Mouse (Mus musculus): ENCODE measurements at regions not wholly inside any gene's neighbourhood (a gene's known extent, or its start where the extent isn't known, plus 50 kb on each side); places are given as distances from the start of the nearest gene placed in this dataset.

DNA sequence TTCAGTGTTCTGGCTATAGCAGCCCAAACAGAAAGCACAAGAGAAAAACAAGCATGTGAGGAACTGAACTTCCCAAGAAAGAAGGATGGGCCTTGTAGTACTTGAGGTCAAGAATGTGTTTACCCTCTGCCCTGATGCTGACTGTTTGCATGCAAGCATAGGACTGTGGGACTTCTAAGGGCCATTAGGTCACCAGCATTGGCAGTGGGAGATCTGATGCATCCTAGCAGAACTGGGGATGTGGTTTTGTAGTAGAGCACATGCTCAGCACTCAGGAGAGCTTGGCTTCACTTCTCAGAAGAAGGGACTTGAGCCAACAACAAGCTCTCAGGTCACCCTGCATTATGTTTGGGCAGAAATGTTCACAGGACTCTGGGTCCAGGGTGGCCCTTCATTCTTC lies 178.3 kb upstream of the Tle1 start:
- ATAC-seq (replicated peaks; ENCODE audit: low read depth, poor library complexity, severe bottlenecking) = no peak

DNA sequence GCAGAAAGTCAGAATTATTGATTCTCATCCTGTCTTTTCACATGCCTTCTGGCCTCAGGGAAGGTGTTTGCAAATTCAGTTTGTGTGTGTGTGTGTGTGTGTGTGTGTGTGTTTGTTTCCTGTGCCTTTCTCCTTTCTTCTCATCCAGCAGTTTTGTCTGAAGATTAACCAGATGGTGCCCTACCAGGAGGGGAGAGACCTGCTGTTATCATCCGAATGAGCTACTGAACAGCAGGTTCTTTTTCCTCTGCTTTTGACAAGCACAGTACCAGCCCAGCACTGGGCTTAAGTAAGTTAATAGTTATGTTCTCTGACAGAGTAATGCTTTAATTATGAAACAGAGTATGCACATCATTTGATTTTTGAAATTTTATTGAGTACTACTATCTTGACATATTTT lies 176.8 kb upstream of the Tle1 start:
- ATAC-seq (replicated peaks; ENCODE audit: low read depth, poor library complexity, severe bottlenecking) = no peak

DNA sequence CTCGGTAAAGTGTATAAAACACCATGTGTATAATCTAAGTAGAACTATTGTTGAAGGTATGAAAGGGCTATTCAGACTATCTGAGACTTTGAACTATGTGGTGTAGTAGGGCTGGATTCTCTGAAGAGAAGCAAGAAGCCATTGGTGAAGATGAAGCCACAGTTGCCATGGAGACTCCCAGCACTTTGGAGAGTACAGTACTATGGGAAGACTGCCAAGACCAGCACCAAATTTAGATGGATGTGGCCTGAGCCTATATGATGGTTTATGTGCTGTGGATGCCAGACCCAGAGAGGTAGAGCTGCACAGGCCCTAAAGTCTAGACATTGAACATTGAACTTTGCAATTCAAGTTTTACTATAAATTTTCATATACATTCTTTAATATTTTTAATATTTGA lies 151.3 kb upstream of the Tle1 start:
- no peak for ATAC-seq (replicated peaks; ENCODE audit: low read depth, poor library complexity, severe bottlenecking)

DNA sequence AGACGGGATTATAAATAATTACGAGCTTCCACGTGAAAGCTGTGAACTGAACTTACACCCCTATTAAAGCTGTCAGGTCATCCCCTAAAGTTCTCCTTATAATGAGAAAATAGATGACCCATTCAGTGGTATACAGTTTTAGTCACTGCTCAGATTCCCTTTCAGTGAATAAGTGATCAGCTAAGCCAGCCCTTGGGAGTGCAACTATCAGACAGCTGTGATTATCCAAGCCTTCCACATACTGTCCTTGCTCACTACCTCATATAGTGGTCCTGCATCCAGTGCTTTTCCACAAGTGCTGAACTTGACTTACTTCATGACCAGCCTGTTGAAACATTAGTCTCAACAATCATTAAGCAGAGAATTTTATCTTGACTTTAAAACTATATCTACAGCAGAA lies 131.2 kb upstream of the Tle1 start:
- no peak for ATAC-seq (replicated peaks; ENCODE audit: low read depth, poor library complexity, severe bottlenecking)

DNA sequence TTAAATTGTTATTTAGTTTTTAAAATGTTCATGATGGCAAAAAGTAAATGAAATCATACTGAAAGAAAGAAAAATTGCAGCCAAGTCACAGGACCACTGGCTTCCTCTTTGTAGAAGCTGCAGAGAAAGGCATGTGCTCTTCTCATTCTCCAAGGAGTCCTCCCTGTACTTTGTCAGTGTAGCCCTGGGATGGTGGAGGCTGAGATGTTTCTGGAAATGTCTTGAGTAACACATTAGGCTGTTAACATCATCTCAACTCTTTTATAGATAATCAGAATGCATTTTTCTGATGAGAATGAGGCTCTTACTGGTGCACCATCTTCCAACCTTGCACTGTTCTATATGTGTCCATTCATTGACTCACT lies 128.3 kb upstream of the Tle1 start:
- ATAC-seq (replicated peaks; ENCODE audit: low read depth, poor library complexity, severe bottlenecking) = no peak

DNA sequence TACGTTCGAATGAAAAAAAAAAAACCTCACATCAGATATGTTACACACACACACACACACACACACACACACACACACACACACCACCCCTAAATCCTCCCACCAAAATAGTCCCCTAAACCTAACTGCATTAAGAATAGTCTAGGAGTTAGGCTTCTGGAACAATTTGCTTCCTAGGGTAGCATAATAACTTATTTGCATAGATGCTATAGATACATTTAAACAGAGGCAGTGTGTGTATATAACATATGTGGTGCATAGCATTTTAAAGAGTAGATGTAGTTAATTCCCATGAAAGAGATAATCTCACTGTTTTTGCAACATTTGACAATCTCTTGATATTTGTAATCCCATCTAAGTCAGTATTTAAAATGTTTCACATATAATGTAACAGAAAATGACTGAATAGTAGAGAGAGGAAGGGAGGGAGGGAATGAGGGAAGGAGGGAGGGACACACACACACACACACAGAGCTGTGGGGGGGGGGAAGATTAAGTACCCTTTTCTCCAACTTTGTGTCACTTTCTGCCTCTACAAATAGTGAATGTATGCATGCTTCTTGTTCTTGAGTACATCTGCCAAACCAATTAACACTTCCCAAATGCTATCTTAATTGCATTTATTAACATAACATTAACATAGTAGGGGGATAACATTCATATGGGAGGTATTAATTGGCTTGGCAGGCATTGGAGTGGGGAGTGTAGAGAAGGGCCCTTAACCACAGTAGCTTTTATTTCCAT lies 127.7 kb upstream of the Tle1 start:
- no peak for ATAC-seq (replicated peaks; ENCODE audit: low read depth, poor library complexity, severe bottlenecking)

DNA sequence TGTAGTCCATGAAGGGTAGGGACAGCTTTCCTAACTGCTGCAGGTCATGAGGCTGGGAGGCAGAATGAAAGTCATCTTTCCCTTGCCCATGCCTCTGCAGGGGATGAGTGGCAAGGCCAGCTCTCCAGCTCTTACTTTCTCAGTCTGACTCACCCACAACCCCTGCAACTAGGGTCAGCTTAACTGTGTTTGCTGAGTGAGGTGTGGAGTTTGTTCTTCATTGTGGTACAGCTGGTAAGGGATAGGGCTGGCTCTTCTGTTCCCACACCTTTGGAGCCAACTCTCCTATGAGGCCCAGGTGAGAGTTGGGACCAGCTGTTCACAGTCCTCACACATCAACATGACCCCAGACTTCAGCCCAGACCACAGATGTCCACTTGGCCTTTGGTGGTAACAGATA lies 124.2 kb upstream of the Tle1 start:
- ATAC-seq (replicated peaks; ENCODE audit: low read depth, poor library complexity, severe bottlenecking) = no peak

DNA sequence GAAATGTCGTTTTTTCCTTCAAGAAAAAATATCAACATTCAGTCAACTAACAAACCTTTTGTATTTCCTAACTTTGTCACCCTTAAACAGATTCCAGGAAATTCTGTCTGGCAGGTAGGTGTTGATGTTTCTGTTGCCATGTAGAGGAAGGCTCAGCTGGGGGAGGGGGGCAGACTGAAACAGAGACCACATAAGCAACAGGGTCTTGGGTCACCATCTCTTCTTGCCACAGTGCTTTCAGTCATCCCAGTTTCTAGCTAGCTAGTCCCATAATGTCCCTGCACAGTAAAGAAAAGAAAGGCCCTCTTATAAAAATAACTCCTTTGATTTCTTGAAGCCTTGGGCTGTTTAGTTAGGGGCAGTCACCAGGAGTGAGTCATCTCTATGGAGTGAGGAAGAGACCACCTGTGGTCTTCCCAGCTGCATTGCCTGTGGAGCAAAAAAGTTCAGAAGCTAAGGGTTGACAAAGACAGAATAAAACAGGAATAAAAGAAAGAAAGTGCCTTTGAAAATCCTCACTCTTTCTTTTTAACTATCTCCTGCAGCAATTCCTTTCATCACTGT lies 84.5 kb upstream of the Tle1 start:
- no peak for ATAC-seq (replicated peaks; ENCODE audit: low read depth, poor library complexity, severe bottlenecking)

DNA sequence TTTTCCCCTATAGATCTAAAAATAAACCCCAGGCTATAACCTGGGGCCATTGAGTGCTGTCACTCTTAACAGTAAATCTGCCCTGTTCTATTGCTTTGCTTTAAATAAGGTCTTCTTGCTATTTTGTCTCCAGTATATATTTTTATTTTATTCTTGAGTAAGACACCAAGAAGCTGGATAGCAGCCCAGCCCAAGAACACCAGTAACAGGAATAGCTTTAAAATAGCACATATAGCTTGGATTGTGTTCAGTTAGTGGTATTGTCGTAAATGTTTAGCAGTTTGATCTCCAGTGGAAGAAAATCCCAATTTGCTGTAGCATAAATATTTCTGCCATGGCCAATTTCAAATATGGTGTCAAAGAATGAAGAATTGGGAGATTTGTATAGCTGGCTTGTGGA lies 49.8 kb upstream of the Tle1 start:
- ATAC-seq (replicated peaks; ENCODE audit: low read depth, poor library complexity, severe bottlenecking) = no peak
